Comparison of ENCODE assay signal across 8 mouse cellular contexts in the genomic region with DNA sequence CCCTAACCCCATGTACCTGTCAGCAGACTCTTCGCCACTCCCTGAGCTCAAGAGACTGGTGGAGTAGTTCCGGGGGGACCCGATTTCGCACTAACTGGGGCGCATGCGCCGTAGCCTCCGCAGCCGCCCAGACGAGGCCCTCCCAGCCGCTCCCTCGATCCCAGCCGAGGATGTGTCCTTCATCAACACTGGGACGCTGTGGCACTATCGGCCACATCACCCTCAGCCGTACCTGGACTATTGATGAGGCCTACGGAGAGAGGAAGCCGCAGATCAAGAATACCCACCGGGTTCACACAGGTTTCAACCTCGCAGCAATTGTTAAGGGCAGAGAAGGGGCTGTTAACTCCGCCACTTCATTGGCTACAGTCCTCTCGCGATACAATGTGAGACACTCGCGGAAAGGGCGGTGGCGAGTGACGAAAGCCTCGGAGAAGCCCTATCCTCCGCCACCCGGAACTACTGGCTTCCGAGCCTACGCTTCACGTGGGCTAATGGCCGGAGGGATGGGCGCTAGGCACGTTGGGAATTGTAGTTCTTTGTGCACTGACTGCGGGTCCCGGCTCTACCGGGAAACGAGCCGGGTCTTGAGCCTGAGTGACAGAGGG. TPM values are rescaled to one million over a fixed set of nuclear protein-coding genes. Genes with fewer than 3 reads are reported as not detected.
DNase-seq lines count a peak whose midpoint lies in the region; ATAC-seq lines count a peak whose summit lies in the region.

No protein-coding gene starts in this region.

- peaks cover 16% of the 10 kb centered on the region for H3K4me1 ChIP-seq in lung, embryonic 16.5 days (replicated peaks; ENCODE audit: control insufficient read depth, insufficient read depth, low read length)

- peak overlapping the region; percentile 93 for H3K9ac ChIP-seq in lung, embryonic 16.5 days (ENCODE audit: low read length)

- H3K36me3 ChIP-seq in lung, embryonic 16.5 days (ENCODE audit: control insufficient read depth, insufficient read depth, low read length) = peaks cover 31% of the 10 kb centered on the region

- peak overlapping the region; percentile 96 for H3K4me3 ChIP-seq in lung, embryonic 16.5 days (ENCODE audit: low read length)

- peak; percentile 97 for DNase-seq in MEL-GATA-1-ER (ENCODE audit: extremely low read depth, low read depth)
- peak; percentile 96 for DNase-seq in cerebellum, adult 8-10 months
- DNase-seq in forelimb bud, embryonic 11.5 days (ENCODE audit: low read depth, low spot score) = peak; percentile 98
- peak; percentile 98 for DNase-seq in layer of hippocampus, adult 9-10 months (ENCODE audit: low spot score)
- peak; percentile 82 for DNase-seq in ovary, postnatal 10 days (ENCODE audit: low spot score)
- DNase-seq in thymus, postnatal 10 days (ENCODE audit: low spot score in 2 of 2) = peak; percentile 94 to 99

- WGBS in lung, embryonic 16.5 days = under 1% methylated on average over 42 of the region's 42 CpGs

- no peaks in the 10 kb centered on the region for H3K27me3 ChIP-seq in lung, embryonic 16.5 days (ENCODE audit: control insufficient read depth, insufficient read depth, low read depth, low read length)

- peak overlapping the region; percentile 92 for H3K27ac ChIP-seq in lung, embryonic 16.5 days (ENCODE audit: low read length)

- H3K4me2 ChIP-seq in lung, embryonic 16.5 days (ENCODE audit: low read depth, low read length) = peak overlapping the region; percentile 94

- no peaks in the 10 kb centered on the region for H3K9me3 ChIP-seq in lung, embryonic 16.5 days (ENCODE audit: control insufficient read depth, low read length)

- ATAC-seq in hematopoietic stem cell, adult 5-6 weeks (replicated peaks in 1 of 2; ENCODE audit: insufficient read depth in 1 of 2, low FRiP score in 2 of 2, low TSS enrichment in 1 of 2, low read depth in 1 of 2, poor library complexity in 2 of 2, severe bottlenecking in 2 of 2) = peak; percentile 94 to 96
- ATAC-seq in lung, embryonic 16.5 days (ENCODE audit: low read depth) = peak; percentile 97

RNA-seq across cellular contexts. Expression of a gene that starts 0.7 kb away (rescaled TPM):
- total RNA-seq in hematopoietic stem cell, adult 5-6 weeks (2017) = 42.2 and 53.7 TPM in 2 replicates
- polyA plus RNA-seq in lung, embryonic 16.5 days (2015; fragmentation: Nextera tagmentation; extraction: Ambion mirVana) = 142 TPM in 2 replicates

RNA-seq across cellular contexts. Expression of a gene that starts 0.8 kb away (rescaled TPM):
- 36.4 and 37.5 TPM in 2 replicates for total RNA-seq in hematopoietic stem cell, adult 5-6 weeks (2017)
- polyA plus RNA-seq in lung, embryonic 16.5 days (2015; fragmentation: Nextera tagmentation; extraction: Ambion mirVana) = 19.5 and 21.7 TPM in 2 replicates

RNA-seq across cellular contexts. Expression of a gene that starts 39.4 kb away (rescaled TPM):
- total RNA-seq in hematopoietic stem cell, adult 5-6 weeks (2017) = not detected in 2 replicates
- not detected in 2 replicates for polyA plus RNA-seq in lung, embryonic 16.5 days (2015; fragmentation: Nextera tagmentation; extraction: Ambion mirVana)

Comparison
In these comparisons a context has a peak if more than half of its experiments do, and no peak if none do; other contexts are left out.
1. Peak in every context shown above with its lines: DNase-seq, ATAC-seq, H3K4me3 ChIP-seq and H3K27ac ChIP-seq.